Mouse (Mus musculus): ENCODE data around the gene Ophn1.

DNA sequence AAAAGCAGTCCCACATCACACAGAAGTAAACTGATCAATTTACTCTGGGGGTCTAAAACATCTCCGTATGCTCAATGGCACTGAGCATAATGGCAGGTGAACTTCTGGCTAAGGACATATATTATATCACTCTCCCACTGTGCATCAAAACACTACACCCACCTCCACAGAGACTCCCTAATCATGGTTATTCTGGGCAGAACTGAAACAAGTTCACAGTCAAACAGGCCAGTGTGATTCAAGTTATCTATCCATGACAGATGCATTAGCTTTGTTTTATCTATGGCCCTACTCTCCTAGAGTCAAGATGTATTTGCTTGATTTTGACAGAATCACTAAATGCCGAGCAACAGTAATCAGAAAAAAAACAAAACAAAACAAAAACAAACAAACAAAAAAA, 8.8 kb downstream of the Ophn1 start:
- TF ChIP-seq POLR2A (IDR thresholded peaks at IDR 0.05; ENCODE audit: control insufficient read depth, low read depth, low read length) (no peak), CTCF (IDR thresholded peaks at IDR 0.05; ENCODE audit: control insufficient read depth, insufficient read depth, insufficient replicate concordance, low read depth, low read length) (no peak)

Measured in testis, adult 2 months (tissue).